Mouse (Mus musculus) forebrain, embryonic 10.5 days (tissue): ENCODE data around the gene Gm37240. TPM values are rescaled to one million over a fixed set of nuclear protein-coding genes. Genes with fewer than 3 reads are reported as not detected.

Source experiments
- DNase-seq: peaks from one replicate; pipeline ENCODE4 v3.0.0-alpha.2; 2017; ENCODE audit warnings: low spot score; ENCODE audit errors: extremely low spot score
- H3K27ac ChIP-seq: fragments of 300-500 bp; sonication (generic); 2 replicates; pipeline ENCODE4 v1.5.1; 2016; ENCODE audit warnings: mild to moderate bottlenecking
- H3K27me3 ChIP-seq: fragments of 300-500 bp; sonication (generic); 2 replicates; pipeline ENCODE4 v1.6.1; 2016; ENCODE audit warnings: mild to moderate bottlenecking; ENCODE audit not compliant: poor library complexity, severe bottlenecking
- H3K36me3 ChIP-seq: fragments of 300-500 bp; sonication (generic); replicated peaks from 2 replicates; pipeline ENCODE4 v1.6.1; 2016; ENCODE audit warnings: mild to moderate bottlenecking, moderate library complexity
- H3K4me1 ChIP-seq: fragments of 300-500 bp; sonication (generic); 2 replicates; pipeline ENCODE4 v1.6.1; 2016
- H3K4me3 ChIP-seq: fragments of 300-500 bp; sonication (generic); 2 replicates; pipeline ENCODE4 v1.5.1; 2016; ENCODE audit warnings: mild to moderate bottlenecking, moderate library complexity
- H3K9me3 ChIP-seq: fragments of 300-500 bp; sonication (generic); 2 replicates; pipeline ENCODE4 v1.6.1; 2016; ENCODE audit warnings: mild to moderate bottlenecking, moderate library complexity
- WGBS: fragments of 180-500 bp; shearing (Covaris S2); methylation state at CpG from one replicate; pipeline ENCODE4 v1.1.7; 2016; 5-methylcytosine and 5-hydroxymethylcytosine counted together
- polyA plus RNA-seq: library from polyadenylated mRNA; unstranded; fragments of >200 nt; fragmentation: Nextera tagmentation; extraction: Ambion mirVana; gene quantifications from 2 replicates; pipeline ENCODE4 v1.2.1, GENCODE M21; 2016

Gene Gm37240
- polyA plus RNA-seq, 1 experiment from 2014 or later: 0.77 TPM

DNA sequence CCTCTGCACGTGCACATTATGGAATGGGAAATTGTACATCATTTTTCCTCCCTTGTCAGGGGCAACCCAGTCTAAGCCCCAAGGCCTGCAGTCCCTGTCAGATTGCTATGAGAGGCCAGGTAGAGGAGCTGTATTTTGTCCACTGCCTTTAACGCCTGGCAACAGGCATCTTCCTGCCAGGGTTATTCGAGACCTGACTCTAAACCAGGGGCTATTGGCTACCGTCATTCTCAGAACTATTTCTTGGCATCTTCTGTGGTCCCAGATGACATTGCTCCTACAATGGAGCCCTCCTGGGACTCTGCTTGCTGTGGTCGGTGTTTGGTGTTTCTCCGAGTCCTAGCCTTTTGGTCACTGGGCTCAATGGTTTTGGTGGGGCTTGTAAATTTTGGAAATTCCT lies 762.4 kb downstream of the Gm37240 start:
- H3K27ac ChIP-seq: no peak overlapping the region
- WGBS: 91% methylated on average over 6 of the region's 6 CpGs
- H3K36me3 ChIP-seq: no peaks in the 10 kb centered on the region
- DNase-seq: no peak
- no peaks in the 10 kb centered on the region for H3K9me3 ChIP-seq
- no peaks in the 10 kb centered on the region for H3K27me3 ChIP-seq
- no peaks in the 10 kb centered on the region for H3K4me1 ChIP-seq
- H3K4me3 ChIP-seq: no peak overlapping the region

DNA sequence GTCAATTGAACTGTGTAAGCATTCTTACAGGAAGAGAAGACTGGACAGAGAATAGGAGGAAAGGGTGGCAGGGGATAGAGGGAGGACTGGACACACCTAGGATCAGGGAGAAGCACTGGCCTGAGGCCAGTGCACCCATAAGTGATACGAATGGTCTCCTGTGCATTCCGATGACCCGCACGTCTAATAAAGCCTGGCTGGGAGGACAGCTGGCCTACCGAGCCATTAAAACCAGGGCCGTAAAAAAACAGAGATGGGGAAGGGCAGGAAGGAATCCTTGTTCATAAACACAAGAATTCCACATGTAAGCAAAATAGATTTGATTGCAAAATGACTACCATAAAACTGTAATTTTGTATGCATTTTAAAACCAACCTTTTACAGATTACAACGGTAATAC lies 762.9 kb downstream of the Gm37240 start:
- no peak for DNase-seq
- Histone ChIP-seq H3K9me3 (no peaks in the 10 kb centered on the region), H3K4me1 (no peaks in the 10 kb centered on the region), H3K36me3 (no peaks in the 10 kb centered on the region), H3K4me3 (no peak overlapping the region), H3K27ac (no peak overlapping the region), H3K27me3 (no peaks in the 10 kb centered on the region)
- 89% methylated on average over 7 of the region's 7 CpGs for WGBS

GRCm38 (mm10) chr3:85117702-85118101 lies 769.6 kb downstream of the Gm37240 start:
- WGBS: 91% methylated on average over 5 of the region's 5 CpGs
- Histone ChIP-seq H3K9me3 (no peaks in the 10 kb centered on the region), H3K4me1 (no peaks in the 10 kb centered on the region), H3K27me3 (no peaks in the 10 kb centered on the region), H3K36me3 (no peaks in the 10 kb centered on the region), H3K4me3 (no peak overlapping the region), H3K27ac (no peak overlapping the region)
- DNase-seq: no peak

GRCm38 (mm10) chr3:85117014-85117413 lies 770.3 kb downstream of the Gm37240 start:
- H3K36me3 ChIP-seq: no peaks in the 10 kb centered on the region
- no peak overlapping the region for H3K27ac ChIP-seq
- no peak overlapping the region for H3K4me3 ChIP-seq
- H3K27me3 ChIP-seq: no peaks in the 10 kb centered on the region
- H3K4me1 ChIP-seq: no peaks in the 10 kb centered on the region
- 86% methylated on average over 7 of the region's 7 CpGs for WGBS
- DNase-seq: no peak
- H3K9me3 ChIP-seq: no peaks in the 10 kb centered on the region

DNA sequence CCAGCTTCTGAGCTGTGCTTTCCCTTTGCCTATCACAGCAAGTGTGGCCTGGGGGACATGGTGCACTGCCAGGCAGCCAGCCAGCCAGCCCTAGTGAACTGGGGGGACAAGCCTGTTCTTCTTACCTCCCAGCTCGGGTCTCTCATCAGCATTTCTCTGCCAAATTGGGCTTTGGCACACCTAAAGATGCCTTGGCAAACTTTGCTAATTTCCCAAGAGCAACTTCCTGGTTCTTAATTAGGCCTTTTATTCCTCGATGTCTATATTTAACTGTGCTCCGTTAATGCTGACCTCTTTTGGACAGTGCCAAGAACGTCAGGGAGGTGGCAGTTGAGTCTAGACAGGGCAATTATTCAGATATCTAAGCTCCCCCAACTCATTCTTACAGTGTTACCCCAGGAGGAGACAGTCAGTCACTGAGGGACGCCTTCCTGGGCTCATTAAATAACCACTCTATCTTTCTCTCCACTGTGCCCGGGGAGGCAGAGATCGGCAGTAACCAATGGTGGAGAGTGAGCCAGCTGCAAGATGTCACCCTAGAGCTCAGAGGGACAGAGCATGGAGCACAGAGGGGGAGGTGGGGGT lies 771.3 kb downstream of the Gm37240 start:
- no peak for DNase-seq
- Histone ChIP-seq H3K4me1 (peaks cover under 1% of the 10 kb centered on the region; the same call in 1 of the 2 replicates), H3K36me3 (no peaks in the 10 kb centered on the region), H3K4me3 (no peak overlapping the region), H3K9me3 (no peaks in the 10 kb centered on the region), H3K27ac (no peak overlapping the region), H3K27me3 (no peaks in the 10 kb centered on the region)
- 84% methylated on average over 7 of the region's 7 CpGs for WGBS

- Histone ChIP-seq H3K27me3 (no peaks in the 10 kb centered on the region), H3K4me3 (no peak overlapping the region), H3K27ac (no peak overlapping the region), H3K36me3 (no peaks in the 10 kb centered on the region), H3K4me1 (peaks cover 9% of the 10 kb centered on the region), H3K9me3 (no peaks in the 10 kb centered on the region)
- 89% methylated on average over 1 of the region's 1 CpGs for WGBS
- DNase-seq: no peak
Observed at GRCm38 (mm10) chr3:85113565-85113964, 773.8 kb downstream of the Gm37240 start.

- Histone ChIP-seq H3K4me1 (peaks cover 14% of the 10 kb centered on the region), H3K9me3 (no peaks in the 10 kb centered on the region), H3K27ac (no peak overlapping the region), H3K4me3 (no peak overlapping the region), H3K27me3 (no peaks in the 10 kb centered on the region), H3K36me3 (no peaks in the 10 kb centered on the region)
- DNase-seq: no peak
- WGBS: 42% methylated on average over 4 of the region's 4 CpGs
Observed at GRCm38 (mm10) chr3:85110762-85111161, 776.6 kb downstream of the Gm37240 start.

DNA sequence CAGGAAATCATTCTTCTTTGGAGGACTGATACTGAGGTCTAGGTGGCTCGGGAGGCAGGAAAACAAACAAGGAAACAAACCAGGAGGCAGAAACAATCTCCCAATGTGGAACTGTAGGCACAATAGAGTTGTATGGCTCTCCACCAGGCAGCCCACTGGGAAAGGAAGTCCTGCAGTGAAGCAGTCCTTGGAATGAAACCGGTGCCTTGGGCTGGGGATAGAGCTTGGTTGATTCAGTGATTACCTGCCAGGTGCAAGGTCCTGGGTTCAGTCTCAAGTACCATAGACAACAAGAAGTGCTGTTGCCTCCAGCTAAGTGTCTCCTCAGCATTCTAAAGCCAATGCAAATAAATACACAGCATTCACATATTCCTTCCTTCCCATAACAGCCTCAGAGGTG lies 778.1 kb downstream of the Gm37240 start:
- no peaks in the 10 kb centered on the region for H3K9me3 ChIP-seq
- H3K4me1 ChIP-seq: peaks cover 14% of the 10 kb centered on the region
- no peak overlapping the region for H3K4me3 ChIP-seq
- H3K27ac ChIP-seq: no peak overlapping the region
- H3K36me3 ChIP-seq: no peaks in the 10 kb centered on the region
- 67% methylated on average over 2 of the region's 2 CpGs for WGBS
- DNase-seq: no peak
- H3K27me3 ChIP-seq: no peaks in the 10 kb centered on the region

DNA sequence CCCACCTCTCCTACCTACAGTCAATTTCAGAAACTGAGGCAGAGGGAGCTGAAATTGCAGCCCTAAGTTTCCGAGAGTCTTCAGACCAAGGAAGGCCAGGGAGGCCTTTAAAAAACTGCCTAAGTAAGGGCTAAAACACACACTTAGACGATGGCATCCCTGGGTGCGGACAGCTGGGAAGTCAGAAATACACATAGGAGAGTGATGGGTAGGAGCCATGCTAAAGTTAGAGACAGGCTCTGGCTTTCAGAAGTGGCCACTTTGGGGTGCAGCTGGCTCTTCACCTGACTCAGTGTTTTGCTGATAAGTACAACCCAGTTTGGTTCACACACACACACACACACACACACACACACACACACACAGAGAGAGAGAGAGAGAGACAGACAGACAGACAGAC lies 778.9 kb downstream of the Gm37240 start:
- H3K4me1 ChIP-seq: peaks cover 14% of the 10 kb centered on the region
- WGBS: 86% methylated on average over 3 of the region's 3 CpGs
- H3K4me3 ChIP-seq: no peak overlapping the region
- no peaks in the 10 kb centered on the region for H3K9me3 ChIP-seq
- no peak overlapping the region for H3K27ac ChIP-seq
- no peaks in the 10 kb centered on the region for H3K27me3 ChIP-seq
- DNase-seq: no peak
- H3K36me3 ChIP-seq: no peaks in the 10 kb centered on the region

GRCm38 (mm10) chr3:85106956-85107355 lies 780.4 kb downstream of the Gm37240 start:
- no peaks in the 10 kb centered on the region for H3K9me3 ChIP-seq
- DNase-seq: no peak
- H3K4me1 ChIP-seq: peaks cover 14% of the 10 kb centered on the region
- no peaks in the 10 kb centered on the region for H3K36me3 ChIP-seq
- 72% methylated on average over 11 of the region's 11 CpGs for WGBS
- H3K27me3 ChIP-seq: no peaks in the 10 kb centered on the region
- H3K27ac ChIP-seq: no peak overlapping the region
- no peak overlapping the region for H3K4me3 ChIP-seq

- WGBS: 77% methylated on average over 5 of the region's 5 CpGs
- H3K4me3 ChIP-seq: no peak overlapping the region
- H3K36me3 ChIP-seq: no peaks in the 10 kb centered on the region
- no peaks in the 10 kb centered on the region for H3K27me3 ChIP-seq
- DNase-seq: no peak
- H3K4me1 ChIP-seq: peaks cover 4% of the 10 kb centered on the region; the same call in 1 of the 2 replicates
- H3K27ac ChIP-seq: no peak overlapping the region
- H3K9me3 ChIP-seq: no peaks in the 10 kb centered on the region
Observed at GRCm38 (mm10) chr3:85104301-85104700, 783.0 kb downstream of the Gm37240 start.

DNA sequence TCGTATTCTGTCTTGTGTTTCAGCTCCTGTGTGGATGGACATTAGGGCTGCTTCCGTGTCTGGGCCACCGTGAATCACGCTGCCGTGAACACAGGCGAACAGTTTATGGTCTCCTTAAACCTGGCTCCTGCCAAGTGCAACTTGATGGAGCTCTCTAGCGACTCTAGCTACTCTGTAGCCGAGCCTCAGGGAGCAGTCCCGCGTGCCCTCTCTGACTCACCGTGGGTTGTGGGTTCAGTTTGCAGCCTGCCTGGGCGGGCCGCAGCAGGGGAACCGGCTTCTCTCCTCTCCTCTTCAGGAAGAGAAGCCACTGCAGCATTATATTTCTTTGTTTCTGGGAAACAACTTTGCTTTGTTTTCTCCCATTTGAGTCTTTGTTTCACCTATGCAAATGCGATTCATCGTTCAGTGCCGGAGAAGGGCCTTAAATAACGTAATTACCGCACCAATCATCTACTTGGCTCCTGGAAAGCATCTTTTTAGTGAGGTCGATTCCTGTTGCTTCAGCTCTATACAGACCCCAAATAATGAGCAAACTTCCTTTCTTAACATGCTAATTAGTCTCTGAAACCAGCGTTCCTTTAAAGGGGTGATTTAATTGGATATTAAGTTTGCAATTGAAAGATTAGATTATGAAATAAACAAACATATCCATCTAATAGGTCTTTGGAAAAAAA lies 806.3 kb downstream of the Gm37240 start:
- Histone ChIP-seq H3K4me1 (peaks cover 11% of the 10 kb centered on the region), H3K27me3 (peaks cover 8% of the 10 kb centered on the region; the same call in 1 of the 2 replicates), H3K27ac (no peak overlapping the region), H3K9me3 (no peaks in the 10 kb centered on the region), H3K4me3 (no peak overlapping the region), H3K36me3 (no peaks in the 10 kb centered on the region)
- WGBS: 55% methylated on average over 21 of the region's 21 CpGs
- no peak for DNase-seq

DNA sequence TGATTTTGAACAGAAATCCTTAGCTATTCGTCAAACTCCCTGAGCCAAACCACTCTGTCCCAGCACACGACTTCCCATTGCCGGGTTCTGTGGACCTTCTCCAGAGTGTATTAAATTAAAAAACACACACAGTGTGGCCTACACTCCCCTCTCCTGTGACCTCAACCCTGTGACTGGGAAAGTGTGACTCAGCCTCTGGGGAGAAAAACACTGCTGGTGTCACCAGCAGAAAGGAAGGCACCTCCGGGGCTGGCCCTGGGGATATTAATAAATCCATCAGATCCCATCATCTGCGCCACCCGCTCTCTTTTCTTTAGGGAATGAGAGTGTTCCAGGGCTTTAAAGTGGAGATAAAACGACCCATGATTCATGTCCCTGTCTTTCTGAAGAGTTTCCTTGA lies 823.2 kb downstream of the Gm37240 start:
- Histone ChIP-seq H3K36me3 (no peaks in the 10 kb centered on the region), H3K4me3 (no peak overlapping the region), H3K4me1 (no peaks in the 10 kb centered on the region), H3K27ac (no peak overlapping the region), H3K27me3 (no peaks in the 10 kb centered on the region), H3K9me3 (no peaks in the 10 kb centered on the region)
- no peak for DNase-seq
- 81% methylated on average over 7 of the region's 7 CpGs for WGBS
